Mouse (Mus musculus) olfactory bulb, adult 2 months (tissue): ENCODE measurements at regions not wholly inside any gene's neighbourhood (a gene's known extent, or its start where the extent isn't known, plus 50 kb on each side); places are given as distances from the start of the nearest gene placed in this dataset.
"Not testable (repeated sequence)": the region's sequence is repeated elsewhere in the genome, so short reads cannot be mapped to it uniquely, and the experiment has no call there.

Experiments used
- CTCF ChIP-seq: fragments of 200-500 bp; IDR thresholded peaks from 2 replicates; pipeline ENCODE4 v1.5.1; 2012; ENCODE audit warnings: low read depth, mild to moderate bottlenecking, low read length, moderate library complexity; ENCODE audit not compliant: insufficient read depth
- POLR2A ChIP-seq: fragments of 200-500 bp; IDR thresholded peaks from 2 replicates; pipeline ENCODE4 v1.6.1; 2012; ENCODE audit warnings: mild to moderate bottlenecking, low read depth, low read length, moderate library complexity; ENCODE audit not compliant: insufficient read depth

DNA sequence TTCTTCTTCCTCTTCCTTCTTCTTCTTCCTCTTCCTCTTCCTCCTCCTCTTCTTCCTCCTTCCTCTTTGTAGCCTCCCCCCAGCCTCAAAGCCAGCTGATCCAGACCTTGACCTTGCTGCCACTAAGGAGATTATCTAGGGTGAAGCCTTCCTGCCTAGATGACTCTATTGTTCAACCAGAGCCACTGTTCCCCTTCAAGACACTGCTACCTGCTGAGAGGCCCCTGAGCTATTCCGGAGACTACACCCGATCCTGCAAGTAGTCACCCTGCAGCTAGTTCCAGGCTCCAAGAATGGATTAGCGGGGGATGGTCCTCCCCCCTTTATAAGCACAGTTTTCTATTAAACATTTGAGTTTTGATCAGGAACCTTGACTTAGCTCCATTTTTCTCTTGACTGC, 552.2 kb downstream of the Zfp704 start:
- TF ChIP-seq CTCF, POLR2A: not testable (repeated sequence)
